In genomic region chr4:43266623-43267322, GRCm38 (mm10) we compare ENCODE assay signal across 8 mouse cellular contexts. TPM values are rescaled to one million over a fixed set of nuclear protein-coding genes. Genes with fewer than 3 reads are reported as not detected.
A peak's percentile ranks its signal among the peaks of the same experiment; 100 is the strongest.
DNase-seq lines count a peak whose midpoint lies in the region; ATAC-seq and TF ChIP-seq lines count a peak whose summit lies in the region.

Gene Atp8b5, plus strand, starts transcription at chr4:43267159.

- no peaks in the 10 kb centered on the region for H3K36me3 ChIP-seq in ES-Bruce4 (ENCODE audit: control insufficient read depth, insufficient read depth, low read length, poor library complexity, severe bottlenecking)
- peaks cover 21% of the 10 kb centered on the region for H3K36me3 ChIP-seq in forebrain, embryonic 13.5 days (ENCODE audit: poor library complexity, severe bottlenecking)
- no peaks in the 10 kb centered on the region for H3K36me3 ChIP-seq in liver, embryonic 16.5 days (ENCODE audit: control insufficient read depth, insufficient read depth)
- no peaks in the 10 kb centered on the region for H3K36me3 ChIP-seq in neural tube, embryonic 14.5 days (ENCODE audit: control insufficient read depth, insufficient read depth, low read length)

- no peak for TF ChIP-seq POLR2A in ES-Bruce4 (IDR thresholded peaks at IDR 0.05; ENCODE audit: insufficient read depth, low read length)

- no peak within 1 kb of the TSS for H3K27ac ChIP-seq in ES-Bruce4 (ENCODE audit: insufficient read depth, low read length)
- H3K27ac ChIP-seq in forebrain, embryonic 13.5 days = peak within 1 kb of the TSS; percentile 41; the same call in 1 of the 2 replicates
- no peak within 1 kb of the TSS for H3K27ac ChIP-seq in liver, embryonic 16.5 days (ENCODE audit: low read length)
- H3K27ac ChIP-seq in neural tube, embryonic 14.5 days (ENCODE audit: low read depth, low read length) = no peak within 1 kb of the TSS

- H3K27me3 ChIP-seq in ES-Bruce4 (ENCODE audit: control insufficient read depth, insufficient read depth, low read length, poor library complexity, severe bottlenecking) = no peaks in the 10 kb centered on the region
- H3K27me3 ChIP-seq in forebrain, embryonic 13.5 days = no peaks in the 10 kb centered on the region
- no peaks in the 10 kb centered on the region for H3K27me3 ChIP-seq in liver, embryonic 16.5 days (ENCODE audit: control insufficient read depth, insufficient read depth, low read depth, low read length)
- no peaks in the 10 kb centered on the region for H3K27me3 ChIP-seq in neural tube, embryonic 14.5 days (ENCODE audit: control insufficient read depth, insufficient read depth, low read length)

- H3K9ac ChIP-seq in ES-Bruce4 (ENCODE audit: low read depth, poor library complexity, severe bottlenecking) = no peak within 1 kb of the TSS
- H3K9ac ChIP-seq in forebrain, embryonic 13.5 days = peak within 1 kb of the TSS; percentile 35
- no peak within 1 kb of the TSS for H3K9ac ChIP-seq in liver, embryonic 16.5 days (ENCODE audit: low read depth, low read length)
- H3K9ac ChIP-seq in neural tube, embryonic 14.5 days (replicated peaks; ENCODE audit: low read depth, low read length) = peak within 1 kb of the TSS; percentile 54

- H3K9me3 ChIP-seq in ES-Bruce4 (replicated peaks; ENCODE audit: control insufficient read depth, insufficient read depth, low read length, poor library complexity, severe bottlenecking) = no peaks in the 10 kb centered on the region
- H3K9me3 ChIP-seq in forebrain, embryonic 13.5 days (replicated peaks) = no peaks in the 10 kb centered on the region
- no peaks in the 10 kb centered on the region for H3K9me3 ChIP-seq in liver, embryonic 16.5 days (replicated peaks; ENCODE audit: control insufficient read depth, low read length)
- H3K9me3 ChIP-seq in neural tube, embryonic 14.5 days (ENCODE audit: control insufficient read depth, low read length) = no peaks in the 10 kb centered on the region

- H3K4me1 ChIP-seq in ES-Bruce4 (ENCODE audit: control insufficient read depth, insufficient read depth, low read length) = no peaks in the 10 kb centered on the region
- peaks cover 8% of the 10 kb centered on the region for H3K4me1 ChIP-seq in forebrain, embryonic 13.5 days
- no peaks in the 10 kb centered on the region for H3K4me1 ChIP-seq in liver, embryonic 16.5 days (ENCODE audit: control insufficient read depth, low read depth, low read length)
- peaks cover 4% of the 10 kb centered on the region for H3K4me1 ChIP-seq in neural tube, embryonic 14.5 days (ENCODE audit: control insufficient read depth, insufficient read depth, low read length)

- ATAC-seq in forebrain, embryonic 13.5 days = peak; percentile 95
- ATAC-seq in liver, embryonic 16.5 days (ENCODE audit: low read depth) = no peak; the same call in 1 of the 2 replicates
- peak; percentile 97 for ATAC-seq in neural tube, embryonic 14.5 days (ENCODE audit: low read depth)

- TF ChIP-seq EP300 in ES-Bruce4 (IDR thresholded peaks at IDR 0.05; ENCODE audit: insufficient read depth, low read depth, low read length) = no peak

- intact Hi-C loops in heart, postnatal 10 days (cut with DNase I) = loop anchor here (1.0 to 5.0 kb wide), 2 partner anchors 96 to 154 kb away; no protein-coding TSS in a partner anchor

- peak; percentile 69 for TF ChIP-seq CTCF in ES-Bruce4 (IDR thresholded peaks at IDR 0.05; ENCODE audit: low read depth, low read length)

- DNase-seq in cerebellum, adult 11 months = peak; percentile 61
- DNase-seq in heart, postnatal 10 days = peak; percentile 85 to 86
- DNase-seq in large intestine, adult 2 months (ENCODE audit: low read depth, low spot score) = peak; percentile 48
- peak; percentile 85 for DNase-seq in testis, postnatal 14 days (ENCODE audit: low spot score)

- H3K4me3 ChIP-seq in ES-Bruce4 (ENCODE audit: low read depth, low read length) = peak within 1 kb of the TSS; percentile 18
- peak within 1 kb of the TSS; percentile 38 for H3K4me3 ChIP-seq in forebrain, embryonic 13.5 days
- peak within 1 kb of the TSS; percentile 12; the same call in 1 of the 2 replicates for H3K4me3 ChIP-seq in liver, embryonic 16.5 days (ENCODE audit: low read depth, low read length)
- H3K4me3 ChIP-seq in neural tube, embryonic 14.5 days (ENCODE audit: low read depth, low read length) = peak within 1 kb of the TSS; percentile 34

- 2% methylated on average over 19 of the region's 19 CpGs for WGBS in forebrain, embryonic 13.5 days
- 5% methylated on average over 19 of the region's 19 CpGs for WGBS in large intestine, adult 2 months
- 2% methylated on average over 19 of the region's 19 CpGs for WGBS in liver, embryonic 16.5 days (ENCODE audit: insufficient replicate concordance)
- 2% methylated on average over 19 of the region's 19 CpGs for WGBS in neural tube, embryonic 14.5 days

- H3K4me2 ChIP-seq in forebrain, embryonic 13.5 days = peak within 1 kb of the TSS; percentile 62
- peak within 1 kb of the TSS; percentile 50 for H3K4me2 ChIP-seq in liver, embryonic 16.5 days (ENCODE audit: low read depth, low read length)
- peak within 1 kb of the TSS; percentile 74 for H3K4me2 ChIP-seq in neural tube, embryonic 14.5 days (ENCODE audit: low read depth, low read length)

RNA-seq across cellular contexts. Expression of gene Atp8b5, which starts in this region (rescaled TPM):
- polyA plus RNA-seq in ES-Bruce4 (2011; ENCODE audit: insufficient read depth, insufficient read length, low read depth, missing spikeins) = 0.21 and 1.4 TPM in 2 replicates
- 0.79 and 0.83 TPM in 2 replicates for polyA plus RNA-seq in forebrain, embryonic 13.5 days (2015; fragmentation: Nextera tagmentation; extraction: Ambion mirVana)
- under 1 TPM in 1 of 2 experiments, not detected in 1; 0.17 TPM for total RNA-seq in heart, postnatal 10 days (2021)
- 0.02 and 0.08 TPM in 2 replicates for polyA plus RNA-seq in large intestine, adult 2 months (2012; rRNA removed)
- polyA plus RNA-seq in liver, embryonic 16.5 days (2015; fragmentation: Nextera tagmentation; extraction: Ambion mirVana) = 0.09 and 0.11 TPM in 2 replicates
- 0.68 and 0.86 TPM in 2 replicates for polyA plus RNA-seq in neural tube, embryonic 14.5 days (2014; fragmentation: Nextera tagmentation; extraction: Ambion mirVana)

Comparison
In these comparisons a context has a peak if more than half of its experiments do, and no peak if none do; other contexts are left out.
1. Peak in ATAC-seq, H3K4me3 ChIP-seq, H3K27ac ChIP-seq, H3K9ac ChIP-seq and H3K4me2 ChIP-seq in forebrain, embryonic 13.5 days; RNA of the gene not detected or under 1 TPM.
2. Peak in DNase-seq in heart, postnatal 10 days; RNA of the gene not detected or under 1 TPM.
3. Peak in DNase-seq in large intestine, adult 2 months; RNA of the gene not detected or under 1 TPM.
4. Peak in ATAC-seq, H3K4me3 ChIP-seq, H3K9ac ChIP-seq and H3K4me2 ChIP-seq in neural tube, embryonic 14.5 days; RNA of the gene not detected or under 1 TPM.